Mouse (Mus musculus) adrenal gland, postnatal 36 days (tissue): ENCODE measurements around the gene Iqsec1. TPM values are rescaled to one million over a fixed set of nuclear protein-coding genes. Genes with fewer than 3 reads are reported as not detected.
A peak's percentile ranks its signal among the peaks of the same experiment; 100 is the strongest.

Experiments
- DNase-seq, 2 experiments: peaks; one replicate each; pipeline ENCODE4 v3.0.0; 2021; ENCODE audit warnings: mixed read lengths in 1 of 2
- total RNA-seq, 2 experiments: library from RNA; stranded (reverse); gene quantifications; 2 replicates each; pipeline ENCODE4 v1.2.3; 2021

The Iqsec1 gene
- total RNA-seq, 2 experiments from 2014 or later = 96.2 to 114 TPM

- DNase-seq = peak; percentile 50 to 67
Measured at GRCm38 (mm10) chr6:90704705-90705344, 283.7 kb downstream of the Iqsec1 start.

- DNase-seq = no peak
Measured at GRCm38 (mm10) chr6:90703782-90704181, 284.7 kb downstream of the Iqsec1 start.

- DNase-seq = no peak
Measured at GRCm38 (mm10) chr6:90702837-90703735, 285.4 kb downstream of the Iqsec1 start.

GRCm38 (mm10) chr6:90702197-90702596 is 286.3 kb downstream of the Iqsec1 start:
- peak in 1 of 2 experiments; percentile 48 for DNase-seq

DNA sequence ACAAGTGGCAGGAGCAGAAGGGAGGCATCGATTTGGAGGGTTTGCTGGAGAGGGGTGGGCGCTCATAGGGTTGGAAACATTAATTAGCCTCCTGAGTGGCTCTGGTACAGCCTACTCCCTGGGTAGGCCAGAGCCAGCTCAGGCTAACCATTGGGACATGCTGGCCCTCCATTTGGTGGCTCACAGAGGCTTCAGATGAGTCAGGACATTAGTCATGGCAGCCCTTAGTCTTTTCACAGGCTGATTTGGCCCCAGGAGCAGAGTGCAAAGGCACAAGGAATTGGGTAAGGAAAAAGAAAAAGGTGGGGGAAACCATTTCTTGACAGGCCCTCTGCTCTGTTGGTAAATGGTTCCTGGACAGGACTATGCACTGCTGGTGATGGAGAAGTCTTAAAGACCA is 287.1 kb downstream of the Iqsec1 start:
- peak; percentile 48 to 74 for DNase-seq

- no peak for DNase-seq
Measured at GRCm38 (mm10) chr6:90700737-90701136, 287.7 kb downstream of the Iqsec1 start.

DNA sequence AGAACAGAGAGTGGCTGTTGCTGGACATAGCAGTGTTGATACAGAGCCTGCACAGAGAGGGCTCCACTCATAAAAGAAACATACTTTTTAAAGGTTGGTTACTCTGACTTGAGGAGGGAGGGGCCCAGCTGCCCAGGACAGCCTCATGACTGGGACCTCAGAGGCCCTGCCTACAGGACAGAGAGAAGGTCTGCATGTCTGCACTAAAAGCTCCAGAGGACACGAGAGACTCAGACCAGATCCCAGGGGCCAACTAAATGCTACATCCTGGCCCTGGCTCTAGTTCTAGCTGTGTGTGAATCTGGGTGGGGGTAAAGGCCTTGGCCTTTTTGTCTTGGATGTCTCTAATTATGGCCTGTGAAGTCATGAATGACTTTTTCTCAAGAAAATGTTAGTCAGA is 288.4 kb downstream of the Iqsec1 start:
- DNase-seq = peak in 1 of 2 experiments; percentile 47

- no peak for DNase-seq
Measured at GRCm38 (mm10) chr6:90698843-90699242, 289.6 kb downstream of the Iqsec1 start.

DNA sequence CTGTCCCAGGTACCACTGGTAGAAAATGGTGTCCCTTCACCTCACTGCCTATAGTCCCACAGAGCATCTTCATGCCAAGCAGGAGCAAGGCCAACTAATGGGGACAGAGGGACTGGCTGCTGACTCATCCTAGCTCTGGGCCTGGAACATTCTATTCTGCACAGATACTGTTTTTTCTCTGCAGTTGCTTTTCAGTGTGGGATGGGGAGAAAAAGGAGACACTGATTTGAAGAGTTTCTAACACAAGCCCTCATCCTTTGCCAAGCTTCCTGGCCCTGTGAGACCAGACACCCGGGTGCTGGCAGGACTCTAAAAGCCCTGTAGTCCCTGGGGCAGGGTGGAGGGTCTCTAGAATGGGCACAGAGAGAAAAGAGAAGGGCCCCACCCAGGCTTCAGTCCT is 292.7 kb downstream of the Iqsec1 start:
- peak; percentile 70 to 73 for DNase-seq

- DNase-seq = no peak
Measured at GRCm38 (mm10) chr6:90692404-90692803, 296.1 kb downstream of the Iqsec1 start.

- peak in 1 of 2 experiments; percentile 58 for DNase-seq
Measured at GRCm38 (mm10) chr6:90691935-90692334, 296.6 kb downstream of the Iqsec1 start.

GRCm38 (mm10) chr6:90689500-90689899 is 299.0 kb downstream of the Iqsec1 start:
- no peak for DNase-seq

GRCm38 (mm10) chr6:90688742-90689141 is 299.7 kb downstream of the Iqsec1 start:
- DNase-seq = no peak

DNA sequence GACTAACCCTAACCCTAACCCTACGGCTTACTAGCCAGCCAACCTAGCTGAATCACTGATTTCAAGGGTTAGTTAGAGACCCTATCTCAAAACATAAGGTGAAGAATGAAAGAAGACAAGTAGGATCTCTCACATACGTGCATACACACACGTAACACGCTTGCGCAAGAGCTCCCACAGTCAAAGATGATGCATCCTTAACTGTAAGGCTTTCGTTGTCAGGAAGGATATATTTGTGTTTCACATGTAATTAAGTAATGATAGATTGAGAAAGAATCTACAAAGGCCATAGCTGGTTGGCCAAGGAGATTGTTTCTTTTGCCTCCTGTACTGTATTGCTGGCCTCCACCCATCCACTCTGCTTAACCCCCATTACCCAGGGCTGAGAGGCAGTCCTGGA is 300.5 kb downstream of the Iqsec1 start:
- no peak for DNase-seq

DNA sequence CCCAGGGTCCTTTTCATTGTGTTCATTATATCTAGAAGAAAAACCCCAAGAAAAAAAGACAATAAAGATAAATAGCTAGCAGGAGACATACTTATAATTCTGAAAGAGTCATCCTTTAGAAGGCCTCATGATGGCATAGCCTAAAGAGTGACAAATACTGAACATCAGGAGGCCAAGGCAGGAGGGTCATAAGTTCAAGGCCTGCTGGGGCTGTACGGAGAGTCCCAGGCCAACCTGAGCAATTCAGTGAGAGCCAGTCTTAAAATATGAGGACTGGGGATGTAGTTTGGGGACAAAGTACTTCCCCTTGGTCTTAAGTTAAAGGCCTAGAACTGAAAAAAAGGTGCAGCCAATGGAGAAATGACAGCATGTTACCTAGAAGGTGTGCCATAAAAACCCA is 301.7 kb downstream of the Iqsec1 start:
- DNase-seq = peak in 1 of 2 experiments; percentile 61

GRCm38 (mm10) chr6:90683831-90684532 is 304.5 kb downstream of the Iqsec1 start:
- no peak for DNase-seq

GRCm38 (mm10) chr6:90680401-90680800 is 308.1 kb downstream of the Iqsec1 start:
- DNase-seq = no peak

GRCm38 (mm10) chr6:90678759-90679158 is 309.7 kb downstream of the Iqsec1 start:
- peak; percentile 40 to 66 for DNase-seq

DNA sequence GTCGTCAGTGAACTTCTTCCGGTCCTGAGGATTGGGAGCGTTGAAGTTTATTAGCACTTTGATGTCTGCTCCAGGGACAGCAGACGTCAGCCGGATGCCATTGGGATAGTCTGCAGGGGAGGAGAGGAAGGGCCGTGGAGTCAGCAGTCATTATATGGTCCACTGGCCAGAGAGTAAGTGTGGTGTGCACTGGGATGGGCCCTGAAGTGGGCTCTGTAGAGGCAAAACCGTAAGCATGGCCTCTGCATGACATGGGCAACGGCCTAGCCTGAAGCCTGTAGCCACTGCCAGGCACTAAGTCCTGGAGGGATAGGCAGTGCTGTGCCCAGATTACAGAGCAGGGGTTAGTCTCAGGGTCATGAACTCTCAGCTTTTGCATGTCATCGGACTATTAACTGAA is 319.8 kb downstream of the Iqsec1 start:
- no peak for DNase-seq

DNA sequence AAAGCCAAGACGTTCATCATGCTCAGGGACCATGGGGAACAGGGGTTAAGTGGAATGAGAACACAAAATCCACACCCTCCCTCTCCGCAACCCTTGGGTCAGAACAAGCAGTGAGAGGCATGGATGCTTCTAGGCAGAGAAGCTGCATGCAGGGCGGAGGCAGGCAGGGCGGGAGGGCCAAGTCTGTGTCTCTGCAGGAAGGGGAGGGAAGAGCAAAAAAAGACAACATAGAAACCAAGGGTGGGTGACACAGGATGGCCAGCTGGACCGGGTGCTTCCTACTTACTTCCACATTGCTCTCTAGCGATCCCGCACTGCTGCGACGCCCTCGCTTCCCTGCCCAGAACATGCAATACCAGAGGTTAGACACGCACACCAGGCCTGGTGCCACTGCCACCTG is 324.7 kb downstream of the Iqsec1 start:
- DNase-seq = peak; percentile 18 to 31

- peak; percentile 42 to 51 for DNase-seq
Measured at GRCm38 (mm10) chr6:90662148-90662547, 326.3 kb downstream of the Iqsec1 start.

- peak in 1 of 2 experiments; percentile 5 for DNase-seq
Measured at GRCm38 (mm10) chr6:90661029-90661399, 327.5 kb downstream of the Iqsec1 start.
